Mouse (Mus musculus): Measurements from ENCODE around the gene Psat1. TPM values are rescaled to one million over a fixed set of nuclear protein-coding genes. Genes with fewer than 3 reads are reported as not detected.

Psat1 gene
- polyA plus RNA-seq, 1 experiment from 2014 or later = 82.0 TPM

- WGBS = 81% methylated on average over 11 of the region's 11 CpGs
- H3K9ac ChIP-seq = no peak overlapping the region
- H3K4me3 ChIP-seq (replicated peaks) = no peak overlapping the region
- no peaks in the 10 kb centered on the region for H3K36me3 ChIP-seq
- no peak overlapping the region for H3K27ac ChIP-seq
- no peaks in the 10 kb centered on the region for H3K27me3 ChIP-seq (replicated peaks)
- H3K4me1 ChIP-seq (replicated peaks) = no peaks in the 10 kb centered on the region
- no peaks in the 10 kb centered on the region for H3K9me3 ChIP-seq
- no peak for ATAC-seq
- H3K4me2 ChIP-seq (replicated peaks) = no peak overlapping the region
Measured at GRCm38 (mm10) chr19:15882705-15883426, 64.3 kb downstream of the Psat1 start.

- Histone ChIP-seq H3K9me3 (no peaks in the 10 kb centered on the region), H3K4me2 (replicated peaks) (no peak overlapping the region), H3K4me1 (replicated peaks) (no peaks in the 10 kb centered on the region), H3K27ac (no peak overlapping the region), H3K9ac (no peak overlapping the region), H3K36me3 (no peaks in the 10 kb centered on the region), H3K27me3 (replicated peaks) (no peaks in the 10 kb centered on the region), H3K4me3 (replicated peaks) (no peak overlapping the region)
- 43% methylated on average over 8 of the region's 8 CpGs for WGBS
- ATAC-seq = no peak
Measured at GRCm38 (mm10) chr19:15880731-15881130, 66.4 kb downstream of the Psat1 start.

DNA sequence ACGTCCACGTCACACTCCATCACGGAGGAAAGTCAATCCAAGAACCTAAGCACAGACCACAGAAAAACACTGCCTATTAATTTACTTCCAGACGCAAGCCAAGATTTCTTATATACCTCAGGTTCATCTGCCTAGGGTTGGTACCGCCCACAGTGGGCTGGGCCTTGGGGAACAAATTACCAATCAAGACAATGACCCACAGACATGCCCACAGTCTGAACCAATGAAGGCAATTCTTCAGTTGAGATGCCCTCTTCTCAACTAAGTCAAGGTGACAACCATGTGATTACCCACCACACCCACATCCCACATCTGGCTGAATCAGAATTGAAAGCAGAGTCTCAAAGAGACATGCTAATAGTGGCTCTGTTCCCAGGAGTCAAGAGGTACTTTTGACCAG lies 67.9 kb downstream of the Psat1 start:
- H3K9me3 ChIP-seq = no peaks in the 10 kb centered on the region
- no peaks in the 10 kb centered on the region for H3K27me3 ChIP-seq (replicated peaks)
- ATAC-seq = no peak
- H3K36me3 ChIP-seq = no peaks in the 10 kb centered on the region
- 93% methylated on average over 5 of the region's 5 CpGs for WGBS
- no peak overlapping the region for H3K4me3 ChIP-seq (replicated peaks)
- no peaks in the 10 kb centered on the region for H3K4me1 ChIP-seq (replicated peaks)
- H3K9ac ChIP-seq = no peak overlapping the region
- H3K4me2 ChIP-seq (replicated peaks) = no peak overlapping the region
- no peak overlapping the region for H3K27ac ChIP-seq

DNA sequence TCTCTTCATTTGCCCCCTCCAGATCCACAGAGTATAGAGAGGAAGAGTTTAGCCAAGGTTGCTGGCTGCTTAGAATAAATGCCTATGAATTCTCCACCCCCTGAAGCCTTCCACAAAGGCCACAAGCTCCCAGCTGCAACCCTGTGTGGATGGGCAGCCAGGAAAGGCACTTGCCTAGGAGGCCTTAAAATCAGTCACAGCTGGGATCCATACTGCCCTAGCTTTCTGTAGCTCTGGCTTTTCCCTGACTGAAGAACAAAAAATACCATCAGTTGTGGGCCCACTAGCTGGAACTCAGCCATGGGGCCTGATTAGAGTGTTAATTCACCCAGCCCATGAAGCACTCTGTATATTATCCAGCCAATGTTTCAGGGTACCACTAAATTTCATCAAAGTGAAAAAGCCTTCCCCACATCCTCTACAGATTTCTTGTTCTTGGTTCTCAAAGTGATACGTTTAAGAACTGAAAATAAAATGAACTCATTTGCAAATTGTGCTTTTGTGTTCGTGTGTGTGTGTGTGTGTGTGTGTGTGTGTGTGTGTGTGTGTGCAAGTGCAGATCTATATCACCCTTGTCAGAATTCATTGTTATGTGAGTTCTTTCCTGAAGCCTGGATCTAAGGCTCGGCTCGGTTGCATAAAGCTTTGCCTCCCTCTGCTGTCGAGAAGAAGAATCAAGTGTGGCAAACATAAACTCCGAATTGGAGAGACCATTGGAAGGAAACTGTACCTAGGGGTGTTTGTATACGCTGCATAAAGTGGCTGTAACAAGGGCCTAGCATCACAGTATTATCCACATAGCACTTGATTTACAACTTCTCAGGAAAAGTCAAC lies 78.1 kb downstream of the Psat1 start:
- no peak overlapping the region for H3K4me2 ChIP-seq (replicated peaks)
- H3K9me3 ChIP-seq = no peaks in the 10 kb centered on the region
- H3K4me1 ChIP-seq (replicated peaks) = no peaks in the 10 kb centered on the region
- ATAC-seq = no peak
- 19% methylated on average over 7 of the region's 7 CpGs for WGBS
- no peak overlapping the region for H3K4me3 ChIP-seq (replicated peaks)
- no peaks in the 10 kb centered on the region for H3K27me3 ChIP-seq (replicated peaks)
- no peaks in the 10 kb centered on the region for H3K36me3 ChIP-seq
- no peak overlapping the region for H3K27ac ChIP-seq
- H3K9ac ChIP-seq = no peak overlapping the region

- Histone ChIP-seq H3K4me3 (replicated peaks) (no peak overlapping the region), H3K36me3 (no peaks in the 10 kb centered on the region), H3K27ac (no peak overlapping the region), H3K27me3 (replicated peaks) (no peaks in the 10 kb centered on the region), H3K9ac (no peak overlapping the region), H3K4me2 (replicated peaks) (no peak overlapping the region), H3K4me1 (replicated peaks) (no peaks in the 10 kb centered on the region), H3K9me3 (no peaks in the 10 kb centered on the region)
- ATAC-seq = no peak
- 76% methylated on average over 4 of the region's 4 CpGs for WGBS
Measured at GRCm38 (mm10) chr19:15866851-15867250, 80.3 kb downstream of the Psat1 start.

DNA sequence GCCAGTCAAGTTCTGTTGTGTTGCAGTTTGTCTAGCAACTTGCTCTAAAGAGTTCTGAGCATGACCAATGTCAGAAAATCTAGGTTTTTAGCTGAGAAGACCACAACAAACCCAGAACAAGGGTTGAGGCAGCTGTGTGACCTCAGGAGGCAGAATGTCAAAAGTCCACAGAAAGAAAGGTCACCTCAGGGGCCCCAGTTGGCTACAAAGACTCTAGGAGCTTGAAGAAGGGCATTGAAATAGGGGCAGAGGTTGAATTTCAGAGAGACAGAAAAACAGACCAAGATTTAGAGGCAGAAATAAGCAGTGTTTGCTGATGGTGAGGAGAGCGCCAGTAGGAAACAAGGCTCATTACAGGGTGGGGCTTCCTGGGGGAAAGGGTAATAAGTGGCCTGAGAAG lies 81.0 kb downstream of the Psat1 start:
- Histone ChIP-seq H3K36me3 (no peaks in the 10 kb centered on the region), H3K4me3 (replicated peaks) (no peak overlapping the region), H3K4me2 (replicated peaks) (no peak overlapping the region), H3K9me3 (no peaks in the 10 kb centered on the region), H3K27me3 (replicated peaks) (no peaks in the 10 kb centered on the region), H3K27ac (no peak overlapping the region), H3K9ac (no peak overlapping the region), H3K4me1 (replicated peaks) (no peaks in the 10 kb centered on the region)
- 77% methylated on average over 1 of the region's 1 CpGs for WGBS
- ATAC-seq = no peak

- ATAC-seq = no peak
- Histone ChIP-seq H3K4me2 (replicated peaks) (no peak overlapping the region), H3K4me1 (replicated peaks) (no peaks in the 10 kb centered on the region), H3K36me3 (no peaks in the 10 kb centered on the region), H3K27me3 (replicated peaks) (no peaks in the 10 kb centered on the region), H3K9me3 (no peaks in the 10 kb centered on the region), H3K9ac (no peak overlapping the region), H3K27ac (no peak overlapping the region), H3K4me3 (replicated peaks) (no peak overlapping the region)
Measured at GRCm38 (mm10) chr19:15865431-15865830, 81.7 kb downstream of the Psat1 start.

GRCm38 (mm10) chr19:15864129-15864528 lies 83.0 kb downstream of the Psat1 start:
- Histone ChIP-seq H3K27me3 (replicated peaks) (no peaks in the 10 kb centered on the region), H3K4me1 (replicated peaks) (no peaks in the 10 kb centered on the region), H3K4me2 (replicated peaks) (no peak overlapping the region), H3K27ac (no peak overlapping the region), H3K9ac (no peak overlapping the region), H3K36me3 (no peaks in the 10 kb centered on the region), H3K4me3 (replicated peaks) (no peak overlapping the region), H3K9me3 (no peaks in the 10 kb centered on the region)
- 98% methylated on average over 2 of the region's 2 CpGs for WGBS
- ATAC-seq = no peak

DNA sequence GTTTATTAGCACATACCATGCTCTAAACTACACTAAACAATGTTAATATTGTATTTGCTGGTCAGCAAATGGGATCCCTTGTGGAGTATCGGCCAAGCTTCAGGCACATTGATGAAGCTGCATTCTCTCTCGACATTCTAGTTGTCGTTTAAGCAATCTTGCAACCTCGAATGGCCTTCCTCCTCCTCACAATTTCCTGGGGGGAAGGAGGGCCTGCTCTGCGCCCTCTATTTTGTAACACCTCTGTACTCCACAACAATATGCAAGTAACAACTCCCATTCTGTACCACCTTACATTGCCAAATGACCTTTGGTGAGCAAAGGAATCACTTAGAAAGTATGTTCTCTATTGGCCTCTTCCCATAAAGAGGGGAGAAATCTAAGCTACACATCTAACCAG lies 91.8 kb downstream of the Psat1 start:
- Histone ChIP-seq H3K9ac (no peak overlapping the region), H3K4me3 (replicated peaks) (no peak overlapping the region), H3K4me2 (replicated peaks) (no peak overlapping the region), H3K27me3 (replicated peaks) (no peaks in the 10 kb centered on the region), H3K36me3 (no peaks in the 10 kb centered on the region), H3K27ac (no peak overlapping the region), H3K4me1 (replicated peaks) (no peaks in the 10 kb centered on the region), H3K9me3 (no peaks in the 10 kb centered on the region)
- ATAC-seq = no peak
- WGBS = 90% methylated on average over 5 of the region's 5 CpGs

Other genes starting within 250 kb of the Psat1 start
- 16.6 and 18.5 TPM in 2 replicates for gene Cep78, start 37.7 kb upstream of the Psat1 start, polyA plus RNA-seq (2015; fragmentation: Nextera tagmentation; extraction: Ambion mirVana)
- 28.1 and 28.3 TPM in 2 replicates for gene Gnaq, start 185.5 kb upstream of the Psat1 start, polyA plus RNA-seq (2015; fragmentation: Nextera tagmentation; extraction: Ambion mirVana)

Measured in intestine, embryonic 15.5 days (tissue).